Mouse (Mus musculus) testis, adult 2 months (tissue): ENCODE results near the gene Frmd4a. TPM values are rescaled to one million over a fixed set of nuclear protein-coding genes. Genes with fewer than 3 reads are reported as not detected.
"Not testable (repeated sequence)": the region's sequence is repeated elsewhere in the genome, so short reads cannot be mapped to it uniquely, and the experiment has no call there.

ENCODE experiments used
- H3K27ac ChIP-seq: fragments of 200-500 bp; 2 replicates; pipeline ENCODE4 v1.5.1; 2012; ENCODE audit warnings: low read depth, low read length; ENCODE audit not compliant: control insufficient read depth, insufficient read depth
- H3K27me3 ChIP-seq: fragments of 200-500 bp; 2 replicates; pipeline ENCODE4 v1.6.1; 2012; ENCODE audit warnings: mild to moderate bottlenecking, low read length, moderate library complexity; ENCODE audit not compliant: control insufficient read depth, insufficient read depth
- H3K36me3 ChIP-seq: fragments of 200-500 bp; 2 replicates; pipeline ENCODE4 v1.6.1; 2012; ENCODE audit warnings: mild to moderate bottlenecking, low read length; ENCODE audit not compliant: control insufficient read depth, insufficient read depth
- H3K4me1 ChIP-seq: fragments of 200-500 bp; 2 replicates; pipeline ENCODE4 v1.6.1; 2012; ENCODE audit warnings: low read length; ENCODE audit not compliant: control insufficient read depth, insufficient read depth
- H3K4me3 ChIP-seq: fragments of 200-500 bp; 2 replicates; pipeline ENCODE4 v1.5.1; 2012; ENCODE audit warnings: low read depth, mild to moderate bottlenecking, low read length, moderate library complexity, mixed read lengths; ENCODE audit not compliant: control insufficient read depth
- CTCF ChIP-seq: fragments of 200-500 bp; IDR thresholded peaks from 2 replicates; pipeline ENCODE4 v1.5.1; 2012; ENCODE audit warnings: low read depth, mild to moderate bottlenecking, inconsistent platforms, low read length, moderate library complexity; ENCODE audit not compliant: control insufficient read depth, insufficient read depth, insufficient replicate concordance
- POLR2A ChIP-seq: fragments of 200-500 bp; IDR thresholded peaks from 2 replicates; pipeline ENCODE4 v1.6.1; 2012; ENCODE audit warnings: low read depth, mild to moderate bottlenecking, inconsistent platforms, low read length, moderate library complexity; ENCODE audit not compliant: control insufficient read depth
- polyA plus RNA-seq: library from polyadenylated mRNA; depleted of rRNA; stranded (reverse); fragments of >200 nt; gene quantifications from 2 replicates; pipeline ENCODE4 v1.2.3, GENCODE M21; 2012

Frmd4a gene
- polyA plus RNA-seq, 1 experiment, result 6.1 TPM

DNA sequence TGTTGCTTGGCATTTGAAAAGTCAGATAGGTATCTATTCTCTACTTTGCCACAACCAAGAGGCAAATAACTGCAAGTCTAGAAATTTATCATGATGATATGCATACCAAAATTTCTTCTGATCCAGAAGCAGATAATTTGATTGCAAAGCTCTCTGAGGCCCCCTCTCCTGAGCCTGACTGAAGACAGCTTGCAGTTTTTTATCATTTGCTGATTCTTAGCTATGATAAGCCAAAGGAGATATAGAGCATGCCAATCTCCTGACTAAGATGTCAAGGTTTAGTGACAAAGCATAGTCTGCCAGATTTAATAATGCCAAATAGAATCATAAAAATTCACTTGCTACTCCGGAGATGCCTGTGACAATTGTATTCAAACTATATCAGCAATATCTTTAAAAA is 240.1 kb downstream of the Frmd4a start:
- Histone ChIP-seq H3K27me3 (no peaks in the 10 kb centered on the region), H3K27ac (no peak overlapping the region), H3K36me3 (no peaks in the 10 kb centered on the region), H3K4me1 (no peaks in the 10 kb centered on the region), H3K4me3 (no peak overlapping the region)
- TF ChIP-seq CTCF, result no peak
- TF ChIP-seq POLR2A, result no peak

DNA sequence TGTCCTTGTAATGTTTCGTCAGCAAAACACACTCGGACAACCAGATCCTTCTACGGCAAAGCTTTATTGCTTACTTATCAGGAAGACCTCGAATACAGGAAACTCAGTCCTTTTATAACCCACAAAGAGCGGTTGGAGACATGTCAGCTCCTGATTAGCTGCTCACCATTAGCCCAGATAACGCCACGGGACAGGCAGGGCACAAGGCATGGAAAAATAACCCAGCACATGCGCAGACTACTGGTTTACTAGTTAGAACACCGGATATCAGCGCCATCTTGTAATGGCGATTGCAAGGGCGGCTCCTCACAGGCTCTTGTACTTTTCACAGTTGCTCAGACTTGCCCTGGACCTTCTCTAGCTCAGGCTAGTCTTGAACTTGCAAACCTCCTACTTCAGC is 241.3 kb downstream of the Frmd4a start:
- not testable (repeated sequence) for H3K4me1 ChIP-seq, H3K27ac ChIP-seq, H3K27me3 ChIP-seq, H3K4me3 ChIP-seq, H3K36me3 ChIP-seq

DNA sequence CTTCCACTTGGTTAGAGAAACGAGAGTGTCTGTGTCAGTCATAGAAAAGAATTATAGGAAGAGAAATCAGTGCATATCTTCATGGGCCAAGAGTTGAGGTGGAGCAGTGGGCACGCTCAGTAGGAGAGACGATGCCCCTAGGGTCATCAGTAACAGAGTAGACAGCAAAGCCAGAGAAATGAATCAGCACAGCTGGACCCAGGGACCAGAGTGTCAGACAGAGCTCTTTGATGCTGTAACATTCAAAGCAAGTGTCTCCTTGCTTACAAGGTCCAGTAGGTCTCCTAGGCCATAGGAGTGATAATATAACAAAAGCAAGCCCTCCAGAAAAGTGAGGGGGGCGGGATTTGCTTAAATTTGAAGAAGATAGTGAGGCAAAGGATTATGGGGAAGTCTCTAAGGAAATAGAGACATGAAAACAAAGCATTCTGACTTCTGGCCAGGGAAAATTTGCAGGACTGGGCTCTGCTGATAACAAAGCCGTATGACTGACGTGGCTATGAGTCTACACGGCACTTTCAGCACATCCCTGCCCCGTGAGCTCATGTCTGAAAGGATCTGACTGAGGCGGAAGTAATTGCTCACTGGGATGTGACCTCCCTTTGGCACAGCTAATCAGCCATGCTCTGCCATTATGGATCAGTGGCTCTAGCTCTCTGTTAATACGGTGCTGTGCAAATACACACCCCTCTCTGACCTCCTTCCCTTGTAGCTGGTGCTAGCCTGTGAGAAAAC is 243.0 kb downstream of the Frmd4a start:
- Histone ChIP-seq H3K27me3 (no peaks in the 10 kb centered on the region), H3K4me1 (no peaks in the 10 kb centered on the region), H3K4me3 (no peak overlapping the region), H3K36me3 (no peaks in the 10 kb centered on the region), H3K27ac (no peak overlapping the region)
- no peak for TF ChIP-seq POLR2A
- TF ChIP-seq CTCF, result no peak

DNA sequence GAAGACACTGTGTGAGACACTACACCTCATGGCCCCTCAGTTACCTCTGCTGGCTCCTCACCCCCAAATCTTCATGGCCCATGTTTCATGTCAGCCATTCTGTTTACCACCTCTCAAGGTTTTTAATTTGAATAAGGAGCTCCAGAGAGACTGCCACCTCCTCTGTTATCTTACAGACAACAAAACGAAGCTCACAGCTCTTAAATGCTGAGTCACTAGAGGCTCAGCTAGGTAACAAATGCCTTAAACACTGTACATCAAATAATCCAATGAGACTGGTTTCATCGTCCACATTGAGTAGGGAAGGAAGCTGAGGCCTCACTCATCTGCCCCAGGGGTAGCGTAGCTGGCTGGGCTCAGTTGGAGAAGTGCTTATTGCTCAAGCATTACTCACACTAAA is 245.2 kb downstream of the Frmd4a start:
- no peak overlapping the region for H3K27ac ChIP-seq
- no peaks in the 10 kb centered on the region for H3K36me3 ChIP-seq
- H3K4me1 ChIP-seq, result no peaks in the 10 kb centered on the region
- H3K4me3 ChIP-seq, result no peak overlapping the region
- TF ChIP-seq POLR2A, result no peak
- TF ChIP-seq CTCF, result no peak
- no peaks in the 10 kb centered on the region for H3K27me3 ChIP-seq

DNA sequence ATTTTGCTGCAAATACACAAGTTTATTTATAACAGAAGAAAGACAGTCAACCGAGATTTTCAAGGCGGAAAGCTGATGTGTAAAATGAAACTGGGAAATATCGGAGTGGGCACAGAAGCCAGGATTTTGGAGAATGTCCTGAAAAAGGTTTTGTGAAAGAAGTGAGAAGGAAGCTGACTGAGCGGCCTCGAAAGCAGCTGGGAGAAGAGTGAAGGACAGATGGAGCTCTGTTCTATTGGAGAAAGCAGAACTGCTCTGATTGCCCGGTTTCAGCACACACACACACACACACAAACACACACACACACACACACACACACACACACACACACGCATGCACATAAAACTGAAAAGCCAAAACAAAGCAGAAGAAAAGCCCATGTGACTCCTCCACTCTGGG is 249.9 kb downstream of the Frmd4a start:
- Histone ChIP-seq H3K27me3 (no peaks in the 10 kb centered on the region), H3K36me3 (no peaks in the 10 kb centered on the region), H3K4me1 (no peaks in the 10 kb centered on the region), H3K27ac (no peak overlapping the region), H3K4me3 (no peak overlapping the region)
- TF ChIP-seq POLR2A, result no peak
- no peak for TF ChIP-seq CTCF

DNA sequence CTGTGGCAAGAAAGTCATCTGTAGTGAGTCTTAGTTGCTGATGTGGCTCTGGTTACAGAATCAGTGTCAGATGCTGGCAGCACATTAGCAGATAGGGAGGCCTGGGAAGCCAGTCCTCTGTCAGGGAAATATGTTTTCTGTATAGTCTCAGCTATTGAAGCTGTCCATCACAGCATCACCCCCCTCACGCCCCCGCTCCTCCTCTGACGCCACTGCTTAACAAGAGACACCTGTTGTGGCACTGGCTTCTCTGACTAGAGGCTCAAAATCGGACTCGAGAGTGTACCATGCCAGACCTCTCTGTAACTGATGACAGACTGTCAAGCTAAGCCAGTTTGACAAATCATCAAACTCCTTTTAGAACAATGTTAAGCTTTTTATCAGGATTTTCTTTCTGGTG is 265.3 kb downstream of the Frmd4a start:
- Histone ChIP-seq H3K36me3 (no peaks in the 10 kb centered on the region), H3K4me1 (no peaks in the 10 kb centered on the region), H3K27me3 (no peaks in the 10 kb centered on the region), H3K27ac (no peak overlapping the region), H3K4me3 (no peak overlapping the region)
- TF ChIP-seq POLR2A (no peak), CTCF (no peak)

DNA sequence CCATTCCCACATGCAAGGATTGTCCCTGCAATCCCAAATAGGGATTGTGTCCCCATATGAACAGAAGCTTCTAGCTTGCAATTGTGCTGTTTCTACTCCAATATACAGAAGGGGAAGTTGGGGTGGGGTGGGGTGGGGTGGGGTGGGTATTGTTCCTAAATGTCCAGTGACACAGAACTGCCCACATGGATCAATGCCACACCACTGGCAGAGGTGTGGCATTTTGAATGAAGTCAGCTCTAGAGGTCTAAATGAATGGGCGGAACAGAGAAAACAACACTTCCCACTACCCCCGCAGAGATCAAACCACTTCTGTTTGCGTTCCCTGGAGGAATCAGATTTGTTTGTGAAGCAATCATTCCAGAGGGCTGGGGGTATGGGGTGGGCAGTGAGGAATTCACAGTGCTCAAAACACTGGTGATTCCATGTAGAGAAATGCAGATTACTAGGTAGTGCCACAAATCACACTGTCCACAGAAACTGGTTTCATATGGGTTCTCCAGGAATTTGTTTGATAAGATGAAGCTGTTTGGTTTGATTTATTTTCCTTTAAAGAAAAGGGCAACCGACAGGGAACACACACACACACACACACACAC is 268.3 kb downstream of the Frmd4a start:
- H3K4me1 ChIP-seq, result no peaks in the 10 kb centered on the region
- no peak overlapping the region for H3K4me3 ChIP-seq
- no peak overlapping the region for H3K27ac ChIP-seq
- no peaks in the 10 kb centered on the region for H3K36me3 ChIP-seq
- H3K27me3 ChIP-seq, result no peaks in the 10 kb centered on the region
- no peak for TF ChIP-seq POLR2A
- TF ChIP-seq CTCF, result no peak

DNA sequence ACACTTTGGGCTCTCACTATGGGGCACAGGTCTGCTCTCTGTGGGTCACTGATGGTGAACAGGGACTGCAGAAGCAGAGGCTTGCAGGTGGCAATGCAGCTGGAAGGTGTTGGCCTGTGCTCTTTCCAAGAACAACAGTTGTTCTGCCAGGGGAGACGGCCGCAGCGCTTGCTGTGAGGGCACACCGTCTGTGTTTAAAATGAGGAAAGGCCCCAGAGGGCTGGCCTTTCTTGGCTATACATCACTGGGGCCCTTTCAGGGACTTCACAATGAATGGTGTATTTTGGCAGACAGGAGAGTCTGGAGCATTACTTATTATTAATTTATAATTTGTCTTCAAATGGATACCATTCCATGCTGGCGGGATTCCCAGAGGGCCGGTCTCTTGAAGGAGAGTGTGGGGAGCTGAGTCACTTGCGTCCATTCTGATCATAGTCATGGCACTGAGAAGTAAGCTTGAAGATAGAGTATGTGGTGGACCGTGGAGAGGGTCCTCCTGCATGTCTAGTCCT is 268.9 kb downstream of the Frmd4a start:
- no peak for TF ChIP-seq POLR2A
- no peak for TF ChIP-seq CTCF
- H3K4me1 ChIP-seq, result no peaks in the 10 kb centered on the region
- H3K27ac ChIP-seq, result no peak overlapping the region
- H3K27me3 ChIP-seq, result no peaks in the 10 kb centered on the region
- no peaks in the 10 kb centered on the region for H3K36me3 ChIP-seq
- H3K4me3 ChIP-seq, result no peak overlapping the region
